Mouse (Mus musculus) testis, postnatal 14 days (tissue): ENCODE results near the gene Med28.
A peak's percentile ranks its signal among the peaks of the same experiment; 100 is the strongest.

ENCODE experiments used
- DNase-seq: peaks from one replicate; pipeline ENCODE4 v3.0.0; 2021; ENCODE audit warnings: low spot score

Med28 gene

GRCm38 (mm10) chr5:45519960-45520808, at the start of gene Med28:
TSS of gene Med28 (plus strand) at chr5:45520229.
- DNase-seq: peak; percentile 94

- no peak for DNase-seq
Observed at GRCm38 (mm10) chr5:45472880-45473450, 47.1 kb upstream of the Med28 start.

GRCm38 (mm10) chr5:45473521-45473920, 46.5 kb upstream of the Med28 start:
- DNase-seq: no peak

- no peak for DNase-seq
Observed at GRCm38 (mm10) chr5:45474215-45474614, 45.8 kb upstream of the Med28 start.

- no peak for DNase-seq
Observed at GRCm38 (mm10) chr5:45474758-45475157, 45.3 kb upstream of the Med28 start.

- DNase-seq: no peak
Observed at GRCm38 (mm10) chr5:45475771-45476170, 44.3 kb upstream of the Med28 start.

- DNase-seq: no peak
Observed at GRCm38 (mm10) chr5:45476288-45476687, 43.7 kb upstream of the Med28 start.

GRCm38 (mm10) chr5:45477601-45478000, 42.4 kb upstream of the Med28 start:
- no peak for DNase-seq

- no peak for DNase-seq
Observed at GRCm38 (mm10) chr5:45480066-45480465, 40.0 kb upstream of the Med28 start.

GRCm38 (mm10) chr5:45481125-45481524, 38.9 kb upstream of the Med28 start:
- DNase-seq: no peak

GRCm38 (mm10) chr5:45482607-45483006, 37.4 kb upstream of the Med28 start:
- DNase-seq: no peak

- DNase-seq: no peak
Observed at GRCm38 (mm10) chr5:45483654-45484053, 36.4 kb upstream of the Med28 start.

GRCm38 (mm10) chr5:45491776-45492175, 28.3 kb upstream of the Med28 start:
- DNase-seq: no peak

GRCm38 (mm10) chr5:45493191-45494092, 26.6 kb upstream of the Med28 start, which contains the start of gene Lap3:
TSS of gene Lap3 (plus strand) at chr5:45493374.
- peak; percentile 99 for DNase-seq

GRCm38 (mm10) chr5:45494093-45494755, 25.8 kb upstream of the Med28 start:
- DNase-seq: no peak

- no peak for DNase-seq
Observed at GRCm38 (mm10) chr5:45495429-45495975, 24.5 kb upstream of the Med28 start.

GRCm38 (mm10) chr5:45496042-45496441, 24.0 kb upstream of the Med28 start:
- DNase-seq: no peak

- no peak for DNase-seq
Observed at GRCm38 (mm10) chr5:45496479-45496878, 23.6 kb upstream of the Med28 start.

- no peak for DNase-seq
Observed at GRCm38 (mm10) chr5:45496930-45497550, 23.0 kb upstream of the Med28 start.

GRCm38 (mm10) chr5:45497564-45497963, 22.5 kb upstream of the Med28 start:
- DNase-seq: no peak

GRCm38 (mm10) chr5:45510071-45510470, 10.0 kb upstream of the Med28 start:
- no peak for DNase-seq
